9 mouse cellular contexts compared by ENCODE assay signal in genomic region chr3:156999177-156999808, GRCm38 (mm10).
DNase-seq lines count a peak whose midpoint lies in the region; ATAC-seq and TF ChIP-seq lines count a peak whose summit lies in the region.
"Had no signal": no experiment of that assay in that cellular context is flagged by ENCODE, and none has a peak within 500 bp of the region (broad histone marks: within the 10 kb centered on the region; RNA-seq: fewer than 3 reads in every experiment).

No protein-coding gene starts in this region.

- no peaks in the 10 kb centered on the region for H3K9me3 ChIP-seq in liver, postnatal 0 days (ENCODE audit: low read length)

- H3K4me1 ChIP-seq in liver, postnatal 0 days (ENCODE audit: insufficient read depth): no peaks in the 10 kb centered on the region

- WGBS in liver, postnatal 0 days (ENCODE audit: insufficient replicate concordance): 50% methylated on average over 5 of the region's 5 CpGs

- no peak overlapping the region for H3K4me2 ChIP-seq in liver, postnatal 0 days (ENCODE audit: low read depth, low read length)

- no peak for TF ChIP-seq EP300 in liver, postnatal 0 days (IDR thresholded peaks at IDR 0.05; ENCODE audit: low read depth)

- peak; percentile 43 for ATAC-seq in liver, postnatal 0 days
- ATAC-seq in erythroblast, adult 5-6 weeks (replicated peaks; ENCODE audit: low FRiP score, poor library complexity, severe bottlenecking): no peak

- H3K4me3 ChIP-seq in liver, postnatal 0 days (ENCODE audit: low read depth, low read length): no peak overlapping the region

- no peaks in the 10 kb centered on the region for H3K27me3 ChIP-seq in liver, postnatal 0 days (ENCODE audit: insufficient read depth, low read length)

- DNase-seq in adrenal gland, adult 2 months: peak; percentile 38
- DNase-seq in adrenal gland, postnatal 4 days (ENCODE audit: low spot score in 2 of 2): no peak
- peak; percentile 54 for DNase-seq in liver, postnatal 0 days
- DNase-seq in liver: no peak
- peak; percentile 39 to 54 for DNase-seq in left cerebral cortex, postnatal 36 days (ENCODE audit: low spot score in 2 of 2)
- peak; percentile 58 for DNase-seq in telencephalon, adult 2 months (ENCODE audit: low read depth, low spot score)
- DNase-seq in ovary, postnatal 14 days (ENCODE audit: low spot score): no peak

- no peak overlapping the region for H3K9ac ChIP-seq in liver, postnatal 0 days (replicated peaks)
- H3K9ac ChIP-seq: liver, embryonic 14.5 days had no signal

- TF ChIP-seq CTCF in liver, postnatal 0 days (IDR thresholded peaks at IDR 0.05; ENCODE audit: low read depth): no peak

- intact Hi-C loops in left cerebral cortex, postnatal 36 days (cut with DNase I): no loop called here

- no peaks in the 10 kb centered on the region for H3K36me3 ChIP-seq in liver, postnatal 0 days (replicated peaks; ENCODE audit: insufficient read depth, low read length)

- H3K27ac ChIP-seq in liver, postnatal 0 days (ENCODE audit: low read depth): no peak overlapping the region
- H3K27ac ChIP-seq: liver, embryonic 14.5 days had no signal

Comparison
In these comparisons a context has a peak if more than half of its experiments do, and no peak if none do; other contexts are left out.
1. DNase-seq: peak in adrenal gland, adult 2 months (single experiment), liver, postnatal 0 days (single experiment), left cerebral cortex, postnatal 36 days (2 of 2) and telencephalon, adult 2 months (single experiment); none in adrenal gland, postnatal 4 days (0 of 2), liver (single experiment) and ovary, postnatal 14 days (single experiment).